Mouse (Mus musculus) CH12.LX (cell line): ENCODE results near the gene Dscaml1. TPM values are rescaled to one million over a fixed set of nuclear protein-coding genes. Genes with fewer than 3 reads are reported as not detected.

ENCODE experiments used
- DNase-seq: peaks from one replicate; pipeline ENCODE4 v3.0.0-alpha.2; 2013; ENCODE audit errors: extremely low read depth
- H3K27ac ChIP-seq: 2 replicates; pipeline ENCODE4 v1.5.1; 2012; ENCODE audit warnings: low read depth, mild to moderate bottlenecking, control low read depth, moderate library complexity; ENCODE audit not compliant: insufficient read depth
- H3K27me3 ChIP-seq: replicated peaks from 2 replicates; pipeline ENCODE3; 2012; ENCODE audit warnings: inconsistent platforms
- H3K36me3 ChIP-seq, 2 experiments: replicated peaks in 1 of 2; 2 replicates each; pipeline versions ENCODE3 to v1.6.1; 2012; ENCODE audit warnings: inconsistent platforms in 1 of 2, low read length in 1 of 2, mild to moderate bottlenecking in 1 of 2, mixed read lengths in 1 of 2, moderate library complexity in 1 of 2; ENCODE audit not compliant: control insufficient read depth in 1 of 2, insufficient read depth in 1 of 2
- H3K4me1 ChIP-seq, 2 experiments: 2 replicates each; pipeline ENCODE4 v1.6.1; 2012; ENCODE audit warnings: inconsistent platforms in 1 of 2, moderate library complexity in 1 of 2; ENCODE audit not compliant: insufficient read depth in 2 of 2, control insufficient read depth in 1 of 2
- H3K4me2 ChIP-seq: 2 replicates; pipeline ENCODE4 v1.6.1; 2012; ENCODE audit warnings: low read depth, mild to moderate bottlenecking, control low read depth; ENCODE audit not compliant: poor library complexity, insufficient read depth, severe bottlenecking
- H3K4me3 ChIP-seq, 3 experiments: fragments of 150-350 bp in 1 of 3; sonication (generic) in 1 of 3; replicated peaks in 1 of 3; 2 replicates each; pipeline versions ENCODE3 to v1.5.1; 2011 to 2012; ENCODE audit warnings: low read depth in 2 of 3, low read length in 2 of 3, mild to moderate bottlenecking in 2 of 3, moderate library complexity in 2 of 3, control low read depth in 1 of 3, improper control_type of control experiment in 1 of 3, inconsistent platforms in 1 of 3, mixed read lengths in 1 of 3; ENCODE audit not compliant: poor library complexity in 1 of 3
- H3K79me2 ChIP-seq: replicated peaks from 2 replicates; pipeline ENCODE4 v1.6.1; 2012; ENCODE audit warnings: mild to moderate bottlenecking, moderate library complexity; ENCODE audit not compliant: control insufficient read depth, poor library complexity, insufficient read depth, severe bottlenecking; ENCODE audit errors: extremely low read depth
- H3K9ac ChIP-seq: 2 replicates; pipeline ENCODE4 v1.6.1; 2012; ENCODE audit warnings: low read depth, mild to moderate bottlenecking, control low read depth, moderate library complexity; ENCODE audit not compliant: insufficient read depth
- H3K9me3 ChIP-seq: replicated peaks from 2 replicates; pipeline ENCODE3; 2012; ENCODE audit warnings: low read length, inconsistent platforms, mixed read lengths
- BHLHE40 ChIP-seq: IDR thresholded peaks from 2 replicates; pipeline ENCODE4 v1.6.1; 2011; ENCODE audit warnings: mild to moderate bottlenecking, low read depth, low read length, improper control_type of control experiment
- CHD1 ChIP-seq: IDR thresholded peaks from 2 replicates; pipeline ENCODE4 v1.6.1; 2012; ENCODE audit warnings: low read depth, low read length, improper control_type of control experiment, inconsistent platforms
- E2F4 ChIP-seq: IDR thresholded peaks from 2 replicates; pipeline ENCODE4 v1.6.1; 2011; ENCODE audit warnings: low read depth, low read length, improper control_type of control experiment; ENCODE audit not compliant: insufficient replicate concordance
- EP300 ChIP-seq: IDR thresholded peaks from 2 replicates; pipeline ENCODE4 v1.6.1; 2011; ENCODE audit warnings: low read length, improper control_type of control experiment
- IRF4 ChIP-seq: IDR thresholded peaks from 2 replicates; pipeline ENCODE4 v1.6.1; 2014; ENCODE audit warnings: low read depth, mild to moderate bottlenecking, inconsistent platforms, low read length, improper control_type of control experiment
- JUND ChIP-seq: conservative IDR thresholded peaks from 2 replicates; pipeline ENCODE4 v1.6.1; 2011; ENCODE audit warnings: low read depth, low read length, improper control_type of control experiment
- MAFK ChIP-seq: IDR thresholded peaks from 2 replicates; pipeline ENCODE4 v1.6.1; 2011; ENCODE audit warnings: low read length, improper control_type of control experiment; ENCODE audit not compliant: insufficient replicate concordance
- MAX ChIP-seq: IDR thresholded peaks from 2 replicates; pipeline ENCODE4 v1.6.1; 2011; ENCODE audit warnings: low read length, improper control_type of control experiment
- MAZ ChIP-seq: IDR thresholded peaks from 2 replicates; pipeline ENCODE4 v1.6.1; 2012; ENCODE audit warnings: low read depth, mild to moderate bottlenecking, inconsistent platforms, low read length, improper control_type of control experiment, moderate library complexity
- MEF2A ChIP-seq: IDR thresholded peaks from 2 replicates; pipeline ENCODE4 v1.6.1; 2014; ENCODE audit warnings: low read depth, mild to moderate bottlenecking, inconsistent platforms, low read length, improper control_type of control experiment, borderline replicate concordance
- MXI1 ChIP-seq: IDR thresholded peaks from 2 replicates; pipeline ENCODE4 v1.6.1; 2011; ENCODE audit warnings: mild to moderate bottlenecking, low read depth, low read length, improper control_type of control experiment
- MYC ChIP-seq: IDR thresholded peaks from 2 replicates; pipeline ENCODE4 v1.6.1; 2011; ENCODE audit warnings: low read depth, mild to moderate bottlenecking, improper control_type of control experiment, low read length
- NELFE ChIP-seq: IDR thresholded peaks from 2 replicates; pipeline ENCODE4 v1.6.1; 2011; ENCODE audit warnings: low read depth, low read length, improper control_type of control experiment
- NRF1 ChIP-seq: IDR thresholded peaks from 2 replicates; pipeline ENCODE4 v1.6.1; 2014; ENCODE audit warnings: low read depth, mild to moderate bottlenecking, inconsistent platforms, low read length, improper control_type of control experiment, moderate library complexity
- PAX5 ChIP-seq: IDR thresholded peaks from 2 replicates; pipeline ENCODE4 v1.6.1; 2012; ENCODE audit warnings: low read length, inconsistent platforms, mixed read lengths
- POLR2A ChIP-seq: IDR thresholded peaks from 2 replicates; pipeline ENCODE4 v1.6.1; 2011; ENCODE audit warnings: low read depth, mild to moderate bottlenecking, improper control_type of control experiment, low read length
- RCOR1 ChIP-seq: conservative IDR thresholded peaks from 2 replicates; pipeline ENCODE4 v1.6.1; 2012; ENCODE audit warnings: low read depth, mild to moderate bottlenecking, inconsistent platforms, low read length, improper control_type of control experiment
- SIN3A ChIP-seq: IDR thresholded peaks from 2 replicates; pipeline ENCODE4 v1.6.1; 2012; ENCODE audit warnings: low read length, improper control_type of control experiment, inconsistent platforms
- TBP ChIP-seq: conservative IDR thresholded peaks from 2 replicates; pipeline ENCODE4 v1.6.1; 2011; ENCODE audit warnings: low read depth, low read length, improper control_type of control experiment
- ZC3H11A ChIP-seq: IDR thresholded peaks from 2 replicates; pipeline ENCODE4 v1.6.1; 2012; ENCODE audit warnings: low read depth, mild to moderate bottlenecking, inconsistent platforms, low read length, improper control_type of control experiment
- ZKSCAN1 ChIP-seq: IDR thresholded peaks from 2 replicates; pipeline ENCODE4 v1.6.1; 2012; ENCODE audit warnings: low read depth, inconsistent platforms, low read length, improper control_type of control experiment, borderline replicate concordance
- ZNF384 ChIP-seq: IDR thresholded peaks from 2 replicates; pipeline ENCODE4 v1.6.1; 2012; ENCODE audit warnings: low read depth, low read length, improper control_type of control experiment, inconsistent platforms
- dilution Hi-C: fragments of 300-500 bp; cut with MboI; formaldehyde crosslinking; loops from 2 replicates; pipeline ENCODE4 v1.14.3; 2020; ENCODE audit warnings: low sequenced_read_pairs; ENCODE audit not compliant: extremely low pct_unique_long_range_greater_than_20kb, extremely low pct_ligation_motif_present
- in situ Hi-C: fragments of 300-500 bp; cut with MboI; formaldehyde crosslinking; loops from 3 replicates; pipeline ENCODE4 v1.14.3; 2019; ENCODE audit warnings: low sequenced_read_pairs, low pct_ligation_motif_present, low pct_unique_long_range_greater_than_20kb, mixed read lengths
- polyA plus RNA-seq: library from polyadenylated mRNA; unstranded; fragments of >175 nt; gene quantifications from 2 replicates; pipeline ENCODE4 v1.2.1, GENCODE M21; 2012; ENCODE audit warnings: low read depth; ENCODE audit not compliant: insufficient read length
- total RNA-seq, 2 experiments: library from RNA; depleted of rRNA; stranded (reverse); fragments of 300-350 nt in 1 of 2; fragments of >200 nt in 1 of 2; gene quantifications; 2 replicates each; pipeline ENCODE4 v1.2.3; 2012 to 2014

Dscaml1 gene
- total and polyA plus RNA-seq, 3 experiments, result not detected

GRCm38 (mm10) chr9:45703236-45703635 lies 276.8 kb downstream of the Dscaml1 start:
- Histone ChIP-seq H3K36me3 (no peaks in the 10 kb centered on the region), H3K4me1 (no peaks in the 10 kb centered on the region), H3K79me2 (no peaks in the 10 kb centered on the region), H3K27me3 (peaks cover 90% of the 10 kb centered on the region), H3K9ac (no peak overlapping the region)
- dilution Hi-C loops, result no loop called here
- no peak for DNase-seq
- TF ChIP-seq MAFK (no peak), MAZ (no peak), EP300 (no peak), E2F4 (no peak), NELFE (no peak), POLR2A (no peak), NRF1 (no peak), MYC (no peak), IRF4 (no peak), RCOR1 (no peak), CHD1 (no peak), MAX (no peak), JUND (no peak), TBP (no peak), SIN3A (no peak), MXI1 (no peak), ZKSCAN1 (no peak), MEF2A (no peak)
- TF ChIP-seq, all 38 proteins: peak for 0
- Histone ChIP-seq H3K9me3 (no peaks in the 10 kb centered on the region), H3K4me2 (no peak overlapping the region), H3K27ac (no peak overlapping the region), H3K4me3 (no peak overlapping the region)
- in situ Hi-C loops, result no loop called here

- Histone ChIP-seq H3K9ac (no peak overlapping the region), H3K4me3 (no peak overlapping the region), H3K4me1 (no peaks in the 10 kb centered on the region), H3K27me3 (peaks cover 88% of the 10 kb centered on the region), H3K9me3 (no peaks in the 10 kb centered on the region), H3K27ac (no peak overlapping the region), H3K4me2 (no peak overlapping the region), H3K79me2 (no peaks in the 10 kb centered on the region), H3K36me3 (no peaks in the 10 kb centered on the region)
- in situ Hi-C loops, result no loop called here
- no peak for TF ChIP-seq ZC3H11A
- no peak for TF ChIP-seq ZNF384
- TF ChIP-seq BHLHE40, result no peak
- TF ChIP-seq PAX5, result no peak
- no peak for TF ChIP-seq CHD1
- TF ChIP-seq MYC, result no peak
- no peak for DNase-seq
- dilution Hi-C loops, result no loop called here
Measured at GRCm38 (mm10) chr9:45704441-45704840, 278.0 kb downstream of the Dscaml1 start.
